Mouse (Mus musculus): ENCODE data around the gene Ghdc. TPM values are rescaled to one million over a fixed set of nuclear protein-coding genes. Genes with fewer than 3 reads are reported as not detected.
"Not testable (repeated sequence)": the region's sequence is repeated elsewhere in the genome, so short reads cannot be mapped to it uniquely, and the experiment has no call there.

Ghdc gene
- total and polyA plus RNA-seq, 3 experiments = 5.7 to 9.2 TPM; not detected in 1

DNA sequence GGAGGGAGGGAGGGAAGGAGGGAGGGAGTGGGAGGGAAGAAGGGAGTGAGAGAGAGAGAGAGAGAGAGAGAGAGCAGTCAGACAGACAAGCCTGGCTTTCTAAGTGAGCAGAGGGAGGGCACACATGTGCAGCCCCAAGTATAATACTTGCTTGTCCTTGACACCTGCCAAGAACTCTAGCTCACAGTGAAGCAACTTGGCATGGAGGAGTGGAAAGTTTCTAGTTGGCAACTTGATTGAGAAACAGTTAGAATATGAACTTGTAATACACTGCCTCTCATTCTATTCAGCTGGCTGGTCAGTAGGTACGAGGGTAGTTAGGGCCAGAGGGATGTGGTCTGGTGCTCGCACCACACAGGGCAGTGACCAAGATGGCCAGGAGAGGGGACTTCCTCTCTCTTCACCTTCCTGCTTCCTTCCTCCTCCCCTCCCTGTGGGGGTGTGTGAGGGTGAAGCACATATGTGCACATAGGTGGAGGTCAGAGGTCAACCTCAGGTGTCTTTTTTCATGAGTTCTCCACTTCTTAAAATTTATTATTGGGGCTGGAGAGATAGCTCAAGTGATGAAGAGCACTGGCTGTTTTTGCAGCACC is 20.8 kb upstream of the Ghdc start:
- H3K4me1 ChIP-seq (ENCODE audit: control insufficient read depth in 1 of 2, insufficient read depth in 2 of 2, low read length in 2 of 2) = no peaks in the 10 kb centered on the region
- no peak overlapping the region for H3K9ac ChIP-seq (ENCODE audit: control insufficient read depth, low read depth, low read length, poor library complexity, severe bottlenecking)
- no peak overlapping the region for H3K4me3 ChIP-seq (ENCODE audit: control insufficient read depth in 1 of 2, insufficient read depth in 1 of 2, low read depth in 2 of 2, low read length in 2 of 2)
- no peak for DNase-seq (ENCODE audit: low read depth, low spot score)
- no peaks in the 10 kb centered on the region for H3K9me3 ChIP-seq (replicated peaks; ENCODE audit: insufficient read depth, low read length)
- no peaks in the 10 kb centered on the region for H3K27me3 ChIP-seq (ENCODE audit: control insufficient read depth in 1 of 2, insufficient read depth in 2 of 2, low read length in 2 of 2)
- no peak overlapping the region for H3K27ac ChIP-seq (ENCODE audit: control insufficient read depth, low read depth, low read length)
- peaks cover 0 to 11% of the 10 kb centered on the region in 2 experiments; a peak in 2 of 4 replicates for H3K36me3 ChIP-seq (ENCODE audit: control insufficient read depth in 1 of 2, insufficient read depth in 2 of 2, low read length in 2 of 2)
- TF ChIP-seq CHD2 (IDR thresholded peaks at IDR 0.05; ENCODE audit: low read length) (no peak), EP300 (IDR thresholded peaks at IDR 0.05; ENCODE audit: low read depth in 1 of 2, low read length in 2 of 2) (no peak), ETS1 (IDR thresholded peaks at IDR 0.05; ENCODE audit: low read depth, low read length) (no peak), MYB (IDR thresholded peaks at IDR 0.05; ENCODE audit: low read depth, low read length) (no peak), ZNF384 (IDR thresholded peaks at IDR 0.05; ENCODE audit: low read depth, low read length) (no peak), CHD1 (IDR thresholded peaks at IDR 0.05; ENCODE audit: low read depth, low read length) (no peak), UBTF (IDR thresholded peaks at IDR 0.05; ENCODE audit: borderline replicate concordance, insufficient read depth, low read depth, low read length) (no peak), ZMIZ1 (IDR thresholded peaks at IDR 0.05; ENCODE audit: low read depth, low read length) (no peak), KAT2A (conservative IDR thresholded peaks at IDR 0.05; ENCODE audit: low read depth, low read length) (no peak), BHLHE40 (IDR thresholded peaks at IDR 0.05; ENCODE audit: borderline replicate concordance, low read depth, low read length) (no peak), JUND (IDR thresholded peaks at IDR 0.05; ENCODE audit: low read depth, low read length) (no peak), TCF12 (IDR thresholded peaks at IDR 0.05; ENCODE audit: low read depth, low read length) (no peak), TAL1 (IDR thresholded peaks at IDR 0.05; ENCODE audit: low read length) (no peak), RCOR1 (IDR thresholded peaks at IDR 0.05; ENCODE audit: low read depth, low read length) (no peak), RAD21 (IDR thresholded peaks at IDR 0.05; ENCODE audit: low read depth, low read length) (no peak), GABPA (IDR thresholded peaks at IDR 0.05; ENCODE audit: low read depth, low read length) (no peak), POLR2AphosphoS2 (IDR thresholded peaks at IDR 0.05; ENCODE audit: low read length) (no peak), MAFK (IDR thresholded peaks at IDR 0.05; ENCODE audit: borderline replicate concordance, low read depth, low read length) (no peak), ELF1 (IDR thresholded peaks at IDR 0.05; ENCODE audit: low read depth, low read length) (no peak)
- H3K79me2 ChIP-seq (ENCODE audit: control insufficient read depth, insufficient read depth, low read length, poor library complexity) = no peaks in the 10 kb centered on the region

GRCm38 (mm10) chr11:100790644-100791043 is 19.9 kb upstream of the Ghdc start:
- not testable (repeated sequence) for H3K79me2 ChIP-seq (ENCODE audit: control insufficient read depth, insufficient read depth, low read length, poor library complexity); DNase-seq (ENCODE audit: low read depth, low spot score); H3K27me3 ChIP-seq (ENCODE audit: control insufficient read depth in 1 of 2, insufficient read depth in 2 of 2, low read length in 2 of 2); H3K9me3 ChIP-seq (replicated peaks; ENCODE audit: insufficient read depth, low read length); H3K4me3 ChIP-seq (ENCODE audit: control insufficient read depth in 1 of 2, insufficient read depth in 1 of 2, low read depth in 2 of 2, low read length in 2 of 2); H3K27ac ChIP-seq (ENCODE audit: control insufficient read depth, low read depth, low read length); H3K4me1 ChIP-seq (ENCODE audit: control insufficient read depth in 1 of 2, insufficient read depth in 2 of 2, low read length in 2 of 2); H3K9ac ChIP-seq (ENCODE audit: control insufficient read depth, low read depth, low read length, poor library complexity, severe bottlenecking)
- peaks cover 0 to 12% of the 10 kb centered on the region in 2 experiments; a peak in 2 of 4 replicates for H3K36me3 ChIP-seq (ENCODE audit: control insufficient read depth in 1 of 2, insufficient read depth in 2 of 2, low read length in 2 of 2)

All from MEL (cell line).